Mouse (Mus musculus): Measurements from ENCODE around the gene Pdzd7.
"Not testable (repeated sequence)": the region's sequence is repeated elsewhere in the genome, so short reads cannot be mapped to it uniquely, and the experiment has no call there.

Gene Pdzd7

GRCm38 (mm10) chr19:45058841-45059240, 13.3 kb upstream of the Pdzd7 start:
- DNase-seq (ENCODE audit: extremely low spot score, low read depth, low spot score) = no peak

DNA sequence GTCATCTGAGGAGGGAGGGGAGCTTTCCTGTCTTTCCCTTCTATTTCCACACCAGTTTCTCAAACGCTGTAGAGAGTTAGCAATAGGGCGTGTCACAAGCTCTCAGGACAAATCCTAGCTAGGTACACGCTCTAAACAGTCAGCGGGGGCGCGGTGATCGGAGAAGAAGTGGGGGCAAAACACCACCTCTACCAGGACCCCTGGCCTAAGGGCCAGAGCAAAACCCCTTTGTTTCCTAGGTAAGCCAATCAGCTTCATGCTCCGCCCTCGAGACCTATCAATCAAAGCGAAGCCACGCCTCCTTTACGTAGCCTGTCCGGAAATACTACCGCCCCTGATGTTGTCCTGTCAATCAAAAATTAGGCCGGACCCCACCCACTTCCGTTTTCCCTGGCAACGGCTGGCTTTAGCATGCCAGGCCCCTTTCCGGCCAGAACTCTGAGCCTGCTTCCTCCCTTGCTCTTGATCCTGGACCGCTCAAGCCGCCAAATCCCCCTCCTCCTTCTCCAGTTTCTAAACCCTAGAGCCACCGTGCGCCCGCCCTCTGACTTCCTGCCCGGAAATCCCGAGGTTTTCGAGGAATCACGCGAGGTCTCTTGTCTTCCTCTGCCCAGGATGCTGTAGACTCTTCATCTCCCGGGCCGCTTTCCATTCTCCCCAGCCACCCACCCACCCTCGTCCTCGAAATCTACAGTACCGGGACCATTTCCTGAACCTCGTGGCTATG, 12.8 kb upstream of the Pdzd7 start:
- DNase-seq (ENCODE audit: extremely low spot score, low read depth, low spot score) = peak; percentile 98

DNA sequence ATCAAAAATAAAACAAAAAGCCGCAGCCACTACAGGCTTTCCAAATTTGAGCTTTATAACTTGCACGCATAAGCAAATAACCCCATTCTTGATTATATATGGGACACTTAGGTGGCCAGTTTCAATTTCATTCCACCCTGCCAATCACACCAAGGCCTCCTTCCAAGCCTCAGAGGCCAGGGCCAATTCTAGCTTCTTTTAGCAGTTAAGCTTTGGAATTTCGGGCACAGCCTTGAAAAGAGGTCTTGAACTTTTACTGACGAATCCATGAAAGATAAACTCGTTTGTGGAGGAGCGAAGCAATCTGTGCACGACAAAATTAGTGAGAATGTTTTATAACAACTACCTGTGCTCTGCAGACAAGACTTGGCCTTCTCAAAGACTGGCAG, 12.2 kb upstream of the Pdzd7 start:
- no peak for DNase-seq (ENCODE audit: extremely low spot score, low read depth, low spot score)

- no peak for DNase-seq (ENCODE audit: extremely low spot score, low read depth, low spot score)
Observed at GRCm38 (mm10) chr19:45056908-45057698, 11.6 kb upstream of the Pdzd7 start.

DNA sequence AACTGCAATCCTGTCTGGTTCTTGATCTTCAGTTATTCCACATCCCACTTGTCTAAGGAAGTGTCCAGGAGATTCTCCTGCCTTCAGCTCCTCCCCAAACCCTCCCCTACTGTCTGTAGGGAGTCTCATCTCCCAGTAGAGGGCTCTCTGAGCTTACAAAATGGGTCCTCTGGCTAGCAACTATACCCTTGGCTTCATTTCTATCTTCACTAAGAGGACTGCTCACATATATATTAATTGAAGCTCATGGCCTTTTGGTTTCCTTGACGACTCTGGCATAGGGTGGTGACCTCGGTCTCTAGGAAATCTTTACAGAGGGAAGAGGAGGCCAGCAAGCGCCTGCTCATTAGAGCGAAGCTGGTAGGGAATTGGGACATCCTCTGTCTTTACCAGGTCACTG, 10.8 kb upstream of the Pdzd7 start:
- DNase-seq (ENCODE audit: extremely low spot score, low read depth, low spot score) = no peak

- DNase-seq (ENCODE audit: extremely low spot score, low read depth, low spot score) = no peak
Observed at GRCm38 (mm10) chr19:45054892-45055690, 9.6 kb upstream of the Pdzd7 start.

- no peak for DNase-seq (ENCODE audit: extremely low spot score, low read depth, low spot score)
Observed at GRCm38 (mm10) chr19:45053451-45053850, 7.9 kb upstream of the Pdzd7 start.

DNA sequence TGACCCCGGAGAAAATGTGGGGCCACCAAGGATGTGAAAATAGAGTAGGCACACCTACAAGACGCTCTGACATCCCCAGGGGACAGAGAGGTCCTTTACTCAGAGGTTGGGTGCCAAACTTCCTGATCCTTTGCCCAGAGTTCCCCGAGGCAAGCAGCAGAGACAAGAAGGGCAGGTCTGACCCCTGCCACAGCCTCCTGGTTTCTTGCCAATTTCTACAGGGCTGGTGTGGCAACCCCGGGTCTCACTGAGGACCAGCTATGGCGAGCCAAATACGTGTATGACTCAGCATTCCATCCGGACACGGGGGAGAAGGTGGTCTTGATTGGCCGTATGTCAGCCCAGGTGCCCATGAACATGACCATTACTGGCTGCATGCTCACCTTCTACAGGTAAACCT, 4.0 kb upstream of the Pdzd7 start:
- no peak for DNase-seq (ENCODE audit: extremely low spot score, low read depth, low spot score)

DNA sequence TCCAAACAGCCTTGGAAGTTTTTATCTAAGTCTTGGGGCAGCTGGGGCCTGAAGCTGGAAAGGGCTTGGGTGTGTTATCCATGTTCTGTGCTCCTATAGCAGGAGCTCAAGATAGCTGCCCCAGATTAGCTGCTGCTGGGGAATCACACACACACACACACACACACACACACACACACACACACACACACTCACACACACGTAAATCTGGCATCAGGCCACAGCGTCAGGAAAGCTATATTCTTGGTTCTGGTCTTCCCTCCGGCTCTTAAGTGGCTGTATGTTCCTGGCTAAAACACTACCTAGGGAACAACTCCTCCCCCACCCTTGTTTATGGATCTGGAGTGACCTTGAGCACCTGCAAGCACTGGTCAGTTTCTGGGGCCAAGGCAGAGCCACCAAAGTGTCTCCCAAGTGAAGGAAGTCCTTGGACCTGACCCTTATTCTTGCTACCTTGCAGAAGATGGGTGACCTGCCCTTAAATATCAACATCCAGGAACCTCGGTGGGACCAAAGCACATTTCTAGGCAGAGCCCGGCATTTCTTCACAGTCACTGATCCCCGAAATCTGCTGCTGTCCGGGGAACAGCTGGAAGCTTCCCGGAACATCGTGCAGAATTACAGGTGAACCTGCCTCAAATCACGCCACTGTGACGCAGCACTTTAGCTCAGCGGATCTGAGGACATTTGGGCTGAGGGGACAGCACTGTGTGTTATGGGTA, 3.3 kb upstream of the Pdzd7 start:
- no peak for DNase-seq (ENCODE audit: extremely low spot score, low read depth, low spot score)

GRCm38 (mm10) chr19:45047935-45048643, 2.6 kb upstream of the Pdzd7 start:
- no peak for DNase-seq (ENCODE audit: extremely low spot score, low read depth, low spot score)

DNA sequence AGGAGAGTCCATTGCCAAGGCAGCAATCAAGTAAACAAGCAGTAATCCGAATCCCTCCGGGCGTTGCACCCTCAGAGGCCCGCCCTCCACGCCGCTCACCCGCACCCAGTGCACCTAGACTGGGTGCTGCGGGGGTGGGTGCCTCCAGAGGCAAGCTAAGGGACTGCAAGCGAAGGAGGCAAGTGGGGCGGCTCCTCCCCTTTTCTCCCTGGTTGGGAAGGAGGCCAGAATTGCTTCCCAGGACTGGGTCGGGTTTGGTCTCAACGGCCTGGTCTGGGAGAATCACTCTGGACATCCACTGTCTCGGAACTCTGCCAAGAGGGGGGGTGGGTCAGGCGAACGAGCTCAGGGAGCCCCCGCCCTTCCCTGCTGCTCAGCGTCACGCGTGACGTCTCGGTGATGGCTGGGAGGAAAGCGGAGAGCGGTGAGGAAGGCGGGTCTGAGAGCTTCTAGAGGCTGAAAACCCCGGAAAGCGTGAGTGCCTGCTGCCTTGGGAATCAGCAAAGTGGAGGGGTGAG, 2.0 kb upstream of the Pdzd7 start, which contains the start of gene Sfxn3:
TSS of gene Sfxn3 (plus strand) at position 87 of the 518 bp plus-strand sequence.
- DNase-seq (ENCODE audit: extremely low spot score, low read depth, low spot score) = no peak

DNA sequence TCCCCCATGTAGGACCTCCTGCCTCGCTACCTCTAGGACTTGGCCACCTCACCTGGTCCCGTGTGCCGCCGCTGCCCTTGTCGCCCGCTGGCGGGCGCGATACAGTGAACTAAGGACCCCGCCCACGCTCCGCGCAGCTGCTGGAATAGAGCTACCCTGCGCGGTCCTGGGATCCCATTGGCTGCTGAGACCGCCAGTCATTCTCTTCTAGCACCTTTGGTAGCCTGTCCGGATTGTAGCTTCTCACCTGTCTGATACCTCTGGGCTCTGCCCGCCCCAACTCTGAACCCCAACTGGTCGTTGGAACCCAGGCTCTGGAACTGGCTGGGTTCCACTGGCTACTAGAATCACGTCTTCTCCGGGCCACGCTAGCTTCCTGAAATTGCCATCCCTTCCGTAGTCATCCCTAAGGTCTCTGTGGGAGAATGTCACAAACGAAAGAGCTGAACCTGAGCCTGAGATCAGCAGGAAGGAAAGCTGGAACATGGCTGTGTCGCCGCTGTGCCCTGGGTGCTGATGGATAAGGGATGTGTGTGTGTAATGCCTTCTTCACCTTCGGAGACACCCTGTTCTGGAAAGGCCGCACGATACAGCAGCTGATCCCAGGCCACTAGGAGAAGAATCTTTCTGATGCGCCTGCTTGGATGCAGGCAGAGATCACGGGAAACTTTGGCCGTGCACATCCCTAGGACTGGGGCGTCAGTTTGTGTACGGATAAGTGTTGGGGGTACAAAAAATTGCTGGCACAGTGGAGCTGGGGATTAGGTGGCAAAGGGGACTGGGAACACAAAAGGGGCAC, 1.2 kb upstream of the Pdzd7 start:
- no peak for DNase-seq (ENCODE audit: extremely low spot score, low read depth, low spot score)

- DNase-seq (ENCODE audit: extremely low spot score, low read depth, low spot score) = no peak
Observed at GRCm38 (mm10) chr19:45045236-45045635, 281 bp downstream of the Pdzd7 start.

- DNase-seq (ENCODE audit: extremely low spot score, low read depth, low spot score) = no peak
Observed at GRCm38 (mm10) chr19:45044389-45044927, 1.1 kb downstream of the Pdzd7 start.

DNA sequence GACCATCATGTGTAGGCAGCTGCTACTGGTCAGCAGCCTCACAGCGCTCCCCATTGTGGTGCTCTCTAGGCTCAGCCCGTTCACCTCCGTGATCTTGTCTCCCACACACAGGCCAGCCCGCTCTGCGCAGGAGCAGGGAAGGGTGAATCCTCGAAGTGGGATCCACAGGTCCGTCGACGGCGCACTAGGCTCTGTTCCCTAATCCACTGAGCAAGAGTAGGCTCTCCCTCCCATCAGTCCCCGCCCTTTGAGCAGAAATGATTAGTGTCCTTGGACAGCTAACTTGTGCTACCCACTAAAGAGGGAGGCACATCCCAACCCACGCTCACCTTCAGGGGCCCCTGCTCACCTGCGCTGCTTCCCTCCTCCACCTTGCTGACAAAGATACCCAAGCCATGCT, 5.3 kb downstream of the Pdzd7 start:
- DNase-seq (ENCODE audit: extremely low spot score, low read depth, low spot score) = no peak

- not testable (repeated sequence) for DNase-seq (ENCODE audit: extremely low spot score, low read depth, low spot score)
Observed at GRCm38 (mm10) chr19:45038198-45038597, 7.3 kb downstream of the Pdzd7 start.

DNA sequence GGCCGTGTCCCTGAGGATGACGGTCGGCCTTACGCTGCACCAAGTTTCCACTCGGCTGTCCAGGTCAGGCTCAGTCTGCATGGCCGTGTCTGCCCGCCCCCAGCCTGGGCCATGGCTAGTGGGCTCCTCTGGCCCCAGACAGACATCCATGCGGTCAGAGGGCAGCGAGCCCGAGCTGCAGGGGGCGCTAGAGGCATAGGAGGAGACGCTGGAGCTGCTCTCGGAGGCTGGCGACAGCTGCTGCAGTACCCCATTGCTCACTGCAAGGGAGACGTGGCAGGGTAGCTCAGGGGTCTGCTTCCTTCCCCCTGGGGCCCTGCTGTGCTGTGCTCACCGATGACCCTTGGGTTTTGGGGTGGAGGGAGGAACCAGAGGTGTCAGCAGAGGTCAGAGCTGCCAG, 8.7 kb downstream of the Pdzd7 start:
- DNase-seq (ENCODE audit: extremely low spot score, low read depth, low spot score) = no peak

DNA sequence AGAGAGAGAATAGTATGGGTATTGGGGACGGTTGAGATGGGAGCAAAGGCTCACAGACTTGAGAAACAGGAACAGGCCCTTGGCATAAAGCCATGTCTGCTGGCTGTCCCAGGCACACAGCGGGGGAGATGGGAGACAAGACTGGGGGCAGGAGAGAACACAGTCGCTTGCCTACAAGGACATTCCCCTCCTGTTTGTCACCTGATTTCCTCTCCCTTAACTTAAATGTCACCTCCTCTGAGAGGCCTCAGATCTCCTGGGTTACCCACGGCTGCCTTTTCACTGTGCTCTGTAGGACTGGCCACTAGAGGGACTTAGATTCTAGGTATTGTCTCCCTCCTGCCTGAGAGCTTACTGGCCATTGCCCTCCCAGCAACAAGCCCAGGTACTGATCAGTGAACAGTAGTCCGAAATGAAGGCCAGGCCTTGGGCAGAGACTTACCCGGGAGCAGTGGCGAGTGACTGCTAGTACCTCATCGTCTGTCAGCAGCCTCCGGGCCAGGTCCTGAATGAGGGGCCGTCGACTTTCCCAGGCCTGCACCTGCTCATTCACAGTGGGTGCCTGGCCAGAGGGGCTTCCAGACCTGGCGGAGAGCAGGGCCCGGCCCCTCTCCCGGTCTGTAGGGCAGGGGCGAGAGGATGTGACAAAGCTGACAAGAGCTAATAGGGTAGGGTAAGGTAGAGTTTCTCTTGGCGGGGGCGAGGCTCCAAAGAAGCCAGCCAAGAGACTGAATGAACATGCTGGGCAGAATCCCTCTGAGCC, 12.8 kb downstream of the Pdzd7 start:
- no peak for DNase-seq (ENCODE audit: extremely low spot score, low read depth, low spot score)
